ENCODE assay signal across 12 mouse cellular contexts in genomic region chr3:138771549-138772333, GRCm38 (mm10). TPM values are rescaled to one million over a fixed set of nuclear protein-coding genes. Genes with fewer than 3 reads are reported as not detected.
A peak's percentile ranks its signal among the peaks of the same experiment; 100 is the strongest.
DNase-seq lines count a peak whose midpoint lies in the region; ATAC-seq and TF ChIP-seq lines count a peak whose summit lies in the region.
"Had no signal": no experiment of that assay in that cellular context is flagged by ENCODE, and none has a peak within 500 bp of the region (broad histone marks: within the 10 kb centered on the region; RNA-seq: fewer than 3 reads in every experiment).

No protein-coding gene starts in this region.

- H3K36me3 ChIP-seq in kidney, adult 2 months (ENCODE audit: control insufficient read depth, insufficient read depth, low read length): no peaks in the 10 kb centered on the region
- H3K36me3 ChIP-seq in kidney, embryonic 14.5 days (ENCODE audit: control insufficient read depth, insufficient read depth, low read length): no peaks in the 10 kb centered on the region
- H3K36me3 ChIP-seq in C2C12 (ENCODE audit: control insufficient read depth, insufficient read depth): no peaks in the 10 kb centered on the region
- no peaks in the 10 kb centered on the region for H3K36me3 ChIP-seq in forebrain, embryonic 13.5 days (ENCODE audit: poor library complexity, severe bottlenecking)
- H3K36me3 ChIP-seq: lung, embryonic 15.5 days; midbrain, embryonic 13.5 days had no signal

- H3ac ChIP-seq in C2C12 (ENCODE audit: control insufficient read depth, insufficient read length, low read depth): no peak overlapping the region

- no peaks in the 10 kb centered on the region for H3K27me3 ChIP-seq in kidney, adult 2 months (replicated peaks; ENCODE audit: control insufficient read depth, insufficient read depth, low read length)
- H3K27me3 ChIP-seq in kidney, embryonic 14.5 days (ENCODE audit: control insufficient read depth, insufficient read depth, low read length): no peaks in the 10 kb centered on the region
- H3K27me3 ChIP-seq in C2C12 (ENCODE audit: control insufficient read depth, insufficient read depth, insufficient read length): no peaks in the 10 kb centered on the region
- H3K27me3 ChIP-seq in forebrain, embryonic 13.5 days: no peaks in the 10 kb centered on the region
- H3K27me3 ChIP-seq: lung, embryonic 15.5 days; midbrain, embryonic 13.5 days had no signal

- 91% methylated on average over 12 of the region's 12 CpGs for WGBS in kidney, adult 2 months
- WGBS in kidney, embryonic 14.5 days: 72% methylated on average over 12 of the region's 12 CpGs
- WGBS in forebrain, embryonic 13.5 days: 90% methylated on average over 12 of the region's 12 CpGs

- peaks cover 17% of the 10 kb centered on the region for H3K4me1 ChIP-seq in kidney, adult 2 months (ENCODE audit: control insufficient read depth, insufficient read depth, low read length)
- peaks cover 21% of the 10 kb centered on the region for H3K4me1 ChIP-seq in kidney, embryonic 14.5 days (ENCODE audit: control insufficient read depth, insufficient read depth, low read length)
- peaks cover 52% of the 10 kb centered on the region for H3K4me1 ChIP-seq in forebrain, embryonic 13.5 days

- H3K4me3 ChIP-seq in kidney, adult 2 months (ENCODE audit: insufficient read depth, low read depth, low read length): no peak overlapping the region
- no peak overlapping the region for H3K4me3 ChIP-seq in kidney, embryonic 14.5 days (ENCODE audit: low read length)
- H3K4me3 ChIP-seq in C2C12 (ENCODE audit: insufficient read depth, poor library complexity, severe bottlenecking): no peak overlapping the region
- H3K4me3 ChIP-seq in forebrain, embryonic 13.5 days: no peak overlapping the region
- H3K4me3 ChIP-seq: lung, embryonic 15.5 days; midbrain, embryonic 13.5 days had no signal

- TF ChIP-seq CTCF in kidney, adult 2 months (conservative IDR thresholded peaks at IDR 0.05; ENCODE audit: insufficient read depth, insufficient read length, low read depth, low read length): no peak
- no peak for TF ChIP-seq CTCF in C2C12 (IDR thresholded peaks at IDR 0.05; ENCODE audit: control insufficient read depth, insufficient read depth, insufficient read length)

- no peak for ATAC-seq in kidney, embryonic 14.5 days (ENCODE audit: low FRiP score, low TSS enrichment)
- peak; percentile 50 for ATAC-seq in megakaryocyte progenitor cell, adult 5-6 weeks (replicated peaks; ENCODE audit: poor library complexity)
- ATAC-seq in forebrain, embryonic 13.5 days: no peak
- ATAC-seq: midbrain, embryonic 13.5 days had no signal

- no peak for DNase-seq in kidney, adult 2 months
- peak; percentile 16 for DNase-seq in adipocyte (ENCODE audit: low spot score)
- DNase-seq in lung, postnatal 14 days: no peak
- DNase-seq: heart, postnatal 10 days; retina, postnatal 1 day; thymus, adult 18-20 months had no signal

- no peak for TF ChIP-seq POLR2A in kidney, adult 2 months (IDR thresholded peaks at IDR 0.05; ENCODE audit: low read depth, low read length)

- H3K79me2 ChIP-seq in C2C12 (ENCODE audit: control insufficient read depth, insufficient read depth): peaks cover 97% of the 10 kb centered on the region

- H3K79me3 ChIP-seq in C2C12 (ENCODE audit: low read depth): peaks cover 49% of the 10 kb centered on the region

- H3K4me2 ChIP-seq in kidney, embryonic 14.5 days (replicated peaks; ENCODE audit: low read depth, low read length): no peak overlapping the region
- no peak overlapping the region for H3K4me2 ChIP-seq in forebrain, embryonic 13.5 days
- H3K4me2 ChIP-seq: lung, embryonic 15.5 days; midbrain, embryonic 13.5 days had no signal

- H3K9ac ChIP-seq in kidney, embryonic 14.5 days (ENCODE audit: low read depth, low read length): no peak overlapping the region
- H3K9ac ChIP-seq in forebrain, embryonic 13.5 days: no peak overlapping the region
- H3K9ac ChIP-seq: lung, embryonic 15.5 days; midbrain, embryonic 13.5 days had no signal

- peak overlapping the region; percentile 73; the same call in 1 of the 2 replicates for H3K27ac ChIP-seq in kidney, adult 2 months (ENCODE audit: insufficient read depth, low read depth, low read length)
- H3K27ac ChIP-seq in kidney, embryonic 14.5 days (ENCODE audit: low read depth, low read length): no peak overlapping the region
- no peak overlapping the region for H3K27ac ChIP-seq in forebrain, embryonic 13.5 days
- H3K27ac ChIP-seq: lung, embryonic 15.5 days; midbrain, embryonic 13.5 days had no signal

- no peaks in the 10 kb centered on the region for H3K9me3 ChIP-seq in kidney, embryonic 14.5 days (ENCODE audit: control insufficient read depth, low read length)
- H3K9me3 ChIP-seq in forebrain, embryonic 13.5 days (replicated peaks): no peaks in the 10 kb centered on the region
- H3K9me3 ChIP-seq: lung, embryonic 15.5 days; midbrain, embryonic 13.5 days had no signal

TF ChIP-seq in C2C12, 6 proteins besides CTCF, POLR2A, EP300 and RAD21:
- TF ChIP-seq USF1 (IDR thresholded peaks at IDR 0.05; ENCODE audit: low read depth) (no peak), MYOD1 (IDR thresholded peaks at IDR 0.05; ENCODE audit: control insufficient read depth, insufficient read length, low read depth) (peak; percentile 23), FOSL1 (IDR thresholded peaks at IDR 0.05; ENCODE audit: insufficient read depth, low read length, poor library complexity, severe bottlenecking) (no peak), CEBPB (IDR thresholded peaks at IDR 0.05; ENCODE audit: low read depth) (no peak), MYOG (IDR thresholded peaks at IDR 0.05; ENCODE audit: control insufficient read depth, extremely low read depth, insufficient read length) (no peak)

RNA-seq across cellular contexts. Expression of gene Tspan5, which starts 29.7 kb away (rescaled TPM):
- polyA plus RNA-seq in kidney, adult 2 months (2012; rRNA removed): 19.8 and 23.8 TPM in 2 replicates
- 18.0 and 28.8 TPM in 2 replicates for polyA plus RNA-seq in kidney, embryonic 14.5 days (2014; fragmentation: Nextera tagmentation; extraction: Ambion mirVana)
- 35.7 TPM for polyA plus RNA-seq in C2C12 (2012; fragmentation: generic; extraction: Trizol)
- total RNA-seq in megakaryocyte progenitor cell, adult 5-6 weeks (2015): 26.5 and 33.7 TPM in 2 replicates
- 39.0 and 40.5 TPM in 2 replicates for total RNA-seq in megakaryocyte progenitor cell, adult 5-6 weeks (2017)
- 60.2 and 62.7 TPM in 2 replicates for polyA plus RNA-seq in forebrain, embryonic 13.5 days (2015; fragmentation: Nextera tagmentation; extraction: Ambion mirVana)
